Mouse (Mus musculus) layer of hippocampus, adult 2 months (tissue): ENCODE measurements around the gene Catsper3. TPM values are rescaled to one million over a fixed set of nuclear protein-coding genes. Genes with fewer than 3 reads are reported as not detected.

ENCODE experiments used
- DNase-seq, 2 experiments: peaks; one replicate each; pipeline ENCODE4 v3.0.0; 2022; ENCODE audit warnings: low spot score in 2 of 2
- H3K27ac ChIP-seq: fragments of 200-600 bp; 2 replicates; pipeline ENCODE4 v1.8.1; 2022
- H3K4me3 ChIP-seq: fragments of 200-600 bp; 2 replicates; pipeline ENCODE4 v1.8.1; 2022; ENCODE audit warnings: mild to moderate bottlenecking
- CTCF ChIP-seq: fragments of 200-600 bp; conservative IDR thresholded peaks from 2 replicates; pipeline ENCODE4 v1.8.1; 2022; ENCODE audit warnings: antibody characterized with exemption, mild to moderate bottlenecking, moderate library complexity
- total RNA-seq, 2 experiments: library from RNA; stranded (reverse); gene quantifications; 2 replicates each; pipeline ENCODE4 v1.2.3; 2021

The Catsper3 gene
- total RNA-seq, 2 experiments from 2014 or later, result 0.27 TPM; not detected in 1

GRCm38 (mm10) chr13:55810947-55811346, 26.6 kb downstream of the Catsper3 start:
- H3K4me3 ChIP-seq, result no peak overlapping the region

DNA sequence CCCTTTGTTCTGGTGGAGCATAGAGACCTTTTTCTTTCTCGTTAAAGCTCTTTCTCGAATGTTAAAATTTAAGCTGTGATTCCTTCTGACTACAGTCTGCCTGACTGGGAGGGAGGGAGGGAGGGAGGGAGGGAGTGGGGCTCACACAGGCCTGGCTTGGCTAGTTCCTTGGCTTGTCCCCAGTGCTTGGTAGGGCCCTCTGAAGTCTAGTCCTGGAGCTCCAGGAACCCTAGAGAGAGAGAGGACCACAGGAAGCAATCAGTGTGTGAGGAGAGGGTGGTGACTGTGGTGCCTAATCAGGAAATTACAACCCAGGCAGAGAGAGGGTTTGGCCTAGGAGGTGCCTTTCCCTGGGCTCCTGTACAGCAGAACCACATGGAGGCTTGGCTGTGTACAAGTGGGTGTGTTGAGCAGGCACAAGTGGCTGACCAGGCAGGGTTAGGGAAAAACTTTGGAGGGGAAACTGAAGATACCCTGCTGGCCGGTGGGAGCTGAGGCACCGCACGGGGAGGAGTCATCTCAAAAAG, 29.2 kb downstream of the Catsper3 start:
- H3K4me3 ChIP-seq, result no peak overlapping the region
- no peak overlapping the region for H3K27ac ChIP-seq
- no peak for TF ChIP-seq CTCF
- DNase-seq, result no peak

More at GRCm38 (mm10) chr13:55810947-55811346, 26.6 kb downstream of the Catsper3 start:
- peak in 1 of 2 experiments; percentile 6 for DNase-seq
- no peak for TF ChIP-seq CTCF
- H3K27ac ChIP-seq, result no peak overlapping the region

DNA sequence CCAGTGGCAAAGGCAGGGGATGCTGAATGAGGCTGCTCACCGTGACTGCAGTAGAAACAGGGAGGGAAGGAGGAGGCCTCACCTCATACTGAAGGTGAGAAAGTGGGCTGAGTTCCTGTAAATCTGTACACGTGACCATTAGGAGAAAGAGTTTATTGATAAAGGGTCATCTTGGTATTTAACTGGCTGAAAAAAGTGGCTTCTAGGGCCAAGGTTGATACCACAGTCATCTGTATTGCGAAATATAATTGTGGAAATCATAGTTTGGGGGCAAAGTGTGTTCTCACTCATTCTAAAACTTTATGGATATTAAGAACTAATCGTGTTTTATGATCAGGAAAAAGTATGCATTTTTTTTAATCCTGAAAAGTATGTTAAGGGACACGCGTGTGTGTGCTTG, 30.5 kb downstream of the Catsper3 start:
- no peak overlapping the region for H3K27ac ChIP-seq
- DNase-seq, result no peak

DNA sequence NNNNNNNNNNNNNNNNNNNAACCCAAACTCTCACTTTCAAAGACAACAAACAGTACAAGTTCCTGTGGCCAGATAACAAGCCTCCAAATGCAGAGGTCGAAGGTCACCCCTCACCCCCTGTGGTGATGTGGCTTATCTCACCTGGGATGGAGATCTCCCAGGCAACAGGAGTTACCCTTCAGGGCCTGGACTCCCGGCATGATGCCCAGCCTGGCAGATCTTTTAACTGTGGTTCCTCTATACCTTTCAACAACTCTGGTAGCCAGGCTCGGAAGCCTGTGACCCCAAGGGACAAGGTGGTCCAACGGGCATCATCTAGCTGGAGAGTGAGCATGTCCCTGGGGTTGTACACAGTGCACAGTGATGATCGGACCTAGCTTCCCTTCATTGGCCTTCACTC, 38.1 kb downstream of the Catsper3 start:
- no peak for TF ChIP-seq CTCF
- DNase-seq, result no peak
- Histone ChIP-seq H3K27ac (no peak overlapping the region), H3K4me3 (no peak overlapping the region)

More for the DNA sequence above, 30.5 kb downstream of the Catsper3 start:
- no peak overlapping the region for H3K4me3 ChIP-seq
- no peak for TF ChIP-seq CTCF

GRCm38 (mm10) chr13:55824151-55824945, 40.0 kb downstream of the Catsper3 start:
- Histone ChIP-seq H3K4me3 (no peak overlapping the region), H3K27ac (no peak overlapping the region)
- DNase-seq, result no peak
- peak; percentile 12; the same call in 1 of the 2 replicates for TF ChIP-seq CTCF

DNA sequence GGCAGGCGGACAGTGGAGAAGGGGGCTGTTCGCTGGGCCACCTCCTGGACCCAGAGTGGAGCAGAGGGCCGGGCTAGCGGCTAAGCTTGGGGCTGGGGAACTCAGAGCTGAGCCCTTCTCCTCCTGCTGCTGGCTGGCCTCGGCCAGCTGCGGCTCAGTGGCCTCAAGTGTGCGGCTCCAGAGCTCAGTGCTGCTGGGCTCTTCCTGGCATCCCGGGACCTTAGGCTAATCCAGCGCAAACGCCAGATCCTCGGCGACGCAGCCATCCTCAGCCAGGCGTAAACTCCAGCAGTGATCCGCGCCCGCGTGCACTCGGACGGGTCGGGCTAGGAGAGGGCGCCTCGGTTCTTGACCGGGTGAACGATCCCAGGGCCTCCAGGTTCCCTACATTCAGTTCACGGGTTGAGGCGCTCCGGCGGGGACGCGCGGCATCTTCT, 40.9 kb downstream of the Catsper3 start:
- DNase-seq, result no peak
- TF ChIP-seq CTCF, result no peak
- no peak overlapping the region for H3K4me3 ChIP-seq
- H3K27ac ChIP-seq, result no peak overlapping the region

DNA sequence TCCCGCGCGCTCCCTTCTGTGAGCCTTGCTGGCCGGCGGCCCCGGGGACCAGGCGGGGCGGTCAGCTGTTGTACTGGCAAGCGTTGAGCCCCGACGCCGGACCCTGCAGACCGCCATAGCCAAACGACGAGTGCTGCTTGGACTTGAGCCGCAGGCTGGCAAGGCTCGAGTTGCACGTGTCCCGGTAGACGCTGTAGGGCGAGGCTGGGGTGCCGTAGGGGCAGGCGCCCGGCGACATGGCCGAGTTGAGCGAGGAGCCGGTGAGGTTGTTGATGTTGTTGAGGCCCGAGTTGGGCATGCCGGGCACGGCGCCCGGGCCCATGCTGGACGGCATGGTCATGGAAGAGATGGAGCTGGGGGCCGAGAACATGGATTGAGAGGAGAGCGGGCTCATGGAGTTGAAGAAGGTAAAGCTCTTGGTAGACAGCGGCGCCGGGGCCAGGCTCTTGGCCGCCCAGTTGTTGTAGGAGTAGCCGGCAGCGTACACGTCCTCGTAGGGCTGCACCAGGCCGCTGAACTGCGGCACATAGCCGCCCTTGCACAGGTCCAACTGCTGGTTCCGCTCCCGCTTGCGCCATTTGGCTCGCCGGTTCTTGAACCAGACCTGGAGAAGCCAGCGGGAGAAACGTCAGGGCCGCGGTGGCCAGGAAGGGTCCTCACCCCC, 41.8 kb downstream of the Catsper3 start:
- no peak overlapping the region for H3K4me3 ChIP-seq

DNA sequence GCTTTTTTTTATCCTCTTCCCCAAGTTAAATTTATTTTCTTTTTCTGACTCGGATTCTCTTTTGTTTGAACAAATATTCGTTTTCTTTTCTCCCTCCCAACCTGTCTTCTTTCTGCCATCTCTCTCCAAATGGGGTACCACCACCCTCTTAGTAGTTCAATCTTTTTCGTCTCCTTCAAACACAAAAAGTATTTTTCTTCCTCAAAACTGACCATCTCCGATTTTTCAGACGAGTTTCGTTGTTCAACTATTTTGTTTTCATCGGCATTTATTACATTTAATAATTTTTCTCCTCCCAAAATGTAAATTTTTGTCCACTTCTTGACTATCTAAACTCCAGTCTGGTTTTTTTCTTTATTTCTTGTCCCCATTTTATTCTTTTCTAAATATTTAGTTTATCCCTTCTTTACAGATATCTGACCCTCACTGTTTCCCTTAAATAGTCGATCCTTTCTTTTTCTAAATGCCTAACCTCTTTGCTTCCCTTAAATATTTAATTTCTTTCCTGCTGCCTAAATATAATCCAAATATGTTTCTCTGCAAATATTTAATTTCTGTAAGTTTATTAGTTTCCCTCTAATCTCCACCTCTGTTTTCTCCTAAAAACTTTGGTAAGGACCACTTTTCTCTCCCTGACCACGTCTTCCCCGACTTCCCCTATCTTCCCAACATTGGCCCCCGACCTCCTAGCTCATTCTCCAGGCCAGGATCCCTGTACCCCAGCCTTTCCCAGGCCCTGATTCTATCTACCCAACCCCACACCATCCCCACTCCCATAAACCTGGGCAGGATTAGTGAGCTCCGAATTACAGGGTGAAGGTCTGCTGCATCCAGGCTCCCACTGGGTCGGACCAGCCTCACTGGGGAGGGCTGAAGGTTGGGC, 42.7 kb downstream of the Catsper3 start:
- no peak for DNase-seq

More for the DNA sequence above, 41.8 kb downstream of the Catsper3 start:
- H3K27ac ChIP-seq, result no peak overlapping the region
- TF ChIP-seq CTCF, result no peak
- no peak for DNase-seq

DNA sequence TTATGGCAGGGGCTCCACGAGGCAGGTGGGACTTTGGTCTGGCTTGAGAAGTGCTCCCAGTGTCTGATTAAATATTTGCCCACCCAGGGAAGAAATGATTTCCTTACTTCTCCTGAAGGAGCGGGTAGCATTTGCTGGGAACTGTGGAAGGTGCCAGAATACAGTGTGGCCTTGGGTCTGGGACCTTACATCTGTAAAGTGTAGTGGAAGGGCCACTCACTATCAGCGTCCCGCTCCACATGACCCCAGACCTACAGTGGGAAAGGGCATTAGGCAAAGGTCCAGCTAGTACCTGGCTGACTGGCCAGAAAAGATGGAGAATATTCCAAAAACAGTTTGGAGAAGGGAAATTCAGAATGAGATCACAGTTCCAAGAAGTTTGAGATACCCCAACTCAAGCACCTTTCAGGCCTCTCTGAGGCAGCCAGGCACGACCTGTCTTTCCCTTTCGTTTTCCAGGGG, 43.3 kb downstream of the Catsper3 start:
- TF ChIP-seq CTCF, result no peak
- Histone ChIP-seq H3K27ac (no peak overlapping the region), H3K4me3 (no peak overlapping the region)
- DNase-seq, result no peak

More for the DNA sequence above, 42.7 kb downstream of the Catsper3 start:
- Histone ChIP-seq H3K27ac (no peak overlapping the region), H3K4me3 (no peak overlapping the region)
- TF ChIP-seq CTCF, result no peak

DNA sequence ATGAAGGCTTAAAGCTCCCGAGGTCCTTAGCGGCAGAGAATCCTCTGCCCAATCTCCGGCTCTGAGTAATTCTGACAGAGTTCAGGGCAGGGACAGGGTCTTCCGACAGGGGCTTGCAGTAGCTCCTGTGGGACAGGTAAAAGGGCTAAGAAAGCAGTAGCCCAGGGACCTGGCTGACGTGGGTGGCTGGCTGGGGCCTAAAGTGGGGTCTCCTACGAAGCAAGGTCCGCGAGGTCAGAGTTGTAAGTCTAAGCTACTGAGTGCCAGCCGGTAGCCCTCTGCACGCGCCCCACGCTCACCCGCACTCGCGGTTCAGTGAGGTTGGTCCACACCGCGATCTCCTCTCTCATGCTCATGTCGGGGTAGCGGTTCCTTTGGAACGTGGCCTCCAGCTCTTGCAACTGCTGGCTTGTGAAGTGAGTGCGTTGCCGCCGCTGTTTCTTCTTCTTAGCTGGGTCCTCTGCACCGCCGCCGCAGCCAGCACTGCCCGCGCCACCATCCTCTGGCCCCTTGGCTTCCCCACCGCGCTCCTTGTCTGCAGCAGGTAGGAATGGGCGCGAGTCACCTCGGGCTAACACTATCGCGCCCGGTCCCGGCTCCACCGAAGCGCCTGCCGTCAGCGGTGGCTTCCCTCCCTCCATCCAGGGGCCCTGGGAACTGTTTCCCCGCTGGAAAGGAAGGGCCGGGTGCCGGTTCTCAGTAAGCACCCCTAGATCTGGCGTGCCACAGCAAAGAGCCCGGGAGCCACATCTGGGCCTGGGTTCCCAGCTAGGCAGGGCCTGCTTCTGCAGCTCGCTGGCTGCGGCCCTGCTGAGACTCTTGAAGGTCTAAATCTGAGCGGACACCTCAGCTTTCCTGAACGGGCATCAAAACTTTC, 44.0 kb downstream of the Catsper3 start:
- H3K27ac ChIP-seq, result no peak overlapping the region
- DNase-seq, result no peak
- TF ChIP-seq CTCF, result no peak
- no peak overlapping the region for H3K4me3 ChIP-seq

DNA sequence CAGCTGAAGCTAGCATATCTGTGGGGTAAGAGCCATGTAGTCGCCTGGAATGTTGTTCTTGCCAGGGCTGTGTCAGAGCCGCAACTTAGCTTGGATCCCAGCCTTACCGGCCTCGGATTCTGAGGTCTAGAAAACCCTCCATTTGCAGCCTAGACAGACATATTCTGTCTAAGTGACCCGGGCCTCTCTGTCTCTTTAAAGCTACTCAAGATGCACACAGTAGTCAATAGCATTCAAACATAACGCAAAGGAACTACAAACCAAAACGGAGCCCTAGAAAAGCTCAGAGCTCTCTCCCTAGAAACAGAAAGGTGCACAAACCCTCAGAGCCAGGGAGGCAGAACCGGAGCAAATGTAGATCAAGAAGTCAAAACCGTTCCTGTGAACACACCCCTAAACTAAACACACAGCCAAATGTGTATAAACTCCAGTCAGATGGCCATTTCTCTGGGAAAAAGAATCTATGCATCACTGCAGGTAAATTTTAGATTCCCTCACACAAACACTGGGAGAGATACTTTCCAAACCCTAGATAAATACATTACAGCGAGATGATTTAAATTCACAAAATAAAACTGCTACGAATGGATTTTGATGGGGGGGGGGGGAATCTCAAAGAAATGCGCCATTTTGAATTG, 44.8 kb downstream of the Catsper3 start:
- no peak overlapping the region for H3K27ac ChIP-seq
- no peak overlapping the region for H3K4me3 ChIP-seq
- no peak for DNase-seq
- TF ChIP-seq CTCF, result no peak
